Mouse (Mus musculus) kidney, embryonic 15.5 days (tissue): Measurements from ENCODE around the gene Ang2. TPM values are rescaled to one million over a fixed set of nuclear protein-coding genes. Genes with fewer than 3 reads are reported as not detected.
"Not testable (repeated sequence)": the region's sequence is repeated elsewhere in the genome, so short reads cannot be mapped to it uniquely, and the experiment has no call there.

ENCODE experiments used
- ATAC-seq: fragments of 200-750 bp; cut with Nextera tagmentation; replicated peaks from 2 replicates; pipeline ENCODE4 v1.8.0; 2017; ENCODE audit warnings: moderate TSS enrichment; ENCODE audit not compliant: low FRiP score
- H3K27ac ChIP-seq: fragments of 300-500 bp; sonication (generic); 2 replicates; pipeline ENCODE4 v1.5.1; 2015; ENCODE audit warnings: mild to moderate bottlenecking, inconsistent platforms
- H3K27me3 ChIP-seq: fragments of 300-500 bp; sonication (generic); 2 replicates; pipeline ENCODE4 v1.6.1; 2015; ENCODE audit warnings: inconsistent platforms
- H3K36me3 ChIP-seq: fragments of 300-500 bp; sonication (generic); 2 replicates; pipeline ENCODE4 v1.6.1; 2015; ENCODE audit warnings: inconsistent platforms
- H3K4me1 ChIP-seq: fragments of 300-500 bp; sonication (generic); 2 replicates; pipeline ENCODE4 v1.6.1; 2015; ENCODE audit warnings: inconsistent platforms
- H3K4me2 ChIP-seq: fragments of 300-500 bp; sonication (generic); 2 replicates; pipeline ENCODE4 v1.6.1; 2015; ENCODE audit warnings: moderate library complexity, mild to moderate bottlenecking, inconsistent platforms
- H3K4me3 ChIP-seq: fragments of 300-500 bp; sonication (generic); replicated peaks from 2 replicates; pipeline ENCODE4 v1.5.1; 2015; ENCODE audit warnings: mild to moderate bottlenecking, inconsistent platforms
- H3K9ac ChIP-seq: fragments of 300-500 bp; sonication (generic); 2 replicates; pipeline ENCODE4 v1.6.1; 2015; ENCODE audit warnings: mild to moderate bottlenecking, inconsistent platforms
- H3K9me3 ChIP-seq: fragments of 300-500 bp; sonication (generic); replicated peaks from 2 replicates; pipeline ENCODE4 v1.6.1; 2016; ENCODE audit warnings: inconsistent platforms
- WGBS: fragments of 180-500 bp; shearing (Covaris S2); methylation state at CpG from one replicate; pipeline ENCODE4 v1.1.7; 2015; ENCODE audit warnings: mixed read lengths; 5-methylcytosine and 5-hydroxymethylcytosine counted together
- polyA plus RNA-seq: library from polyadenylated mRNA; unstranded; fragments of >200 nt; fragmentation: Nextera tagmentation; extraction: Ambion mirVana; gene quantifications from 2 replicates; pipeline ENCODE4 v1.2.1, GENCODE M21; 2015

Gene Ang2
- polyA plus RNA-seq, 1 experiment from 2014 or later, result not detected

GRCm38 (mm10) chr14:51172947-51173346 is 26.0 kb downstream of the Ang2 start:
- ATAC-seq, result 0 out of 2 replicates have a peak, but pooled peaks have one; percentile 3
- H3K27me3 ChIP-seq, H3K27ac ChIP-seq, H3K4me2 ChIP-seq, H3K4me1 ChIP-seq, H3K9ac ChIP-seq, H3K4me3 ChIP-seq, H3K9me3 ChIP-seq, H3K36me3 ChIP-seq: not testable (repeated sequence)
- 58% methylated on average over 4 of the region's 4 CpGs for WGBS

GRCm38 (mm10) chr14:51172095-51172865 is 26.7 kb downstream of the Ang2 start:
- ATAC-seq, result 0 out of 2 replicates have a peak, but pooled peaks have one; percentile 22
- not testable (repeated sequence) for H3K27ac ChIP-seq, H3K9me3 ChIP-seq, H3K4me1 ChIP-seq, H3K36me3 ChIP-seq, H3K4me2 ChIP-seq, H3K4me3 ChIP-seq, H3K9ac ChIP-seq, H3K27me3 ChIP-seq
- 38% methylated on average over 9 of the region's 9 CpGs for WGBS

- H3K9me3 ChIP-seq, result no peaks in the 10 kb centered on the region
- no peak overlapping the region for H3K9ac ChIP-seq
- no peak for ATAC-seq
- H3K4me1 ChIP-seq, result no peaks in the 10 kb centered on the region
- no peak overlapping the region for H3K4me3 ChIP-seq
- no peaks in the 10 kb centered on the region for H3K36me3 ChIP-seq
- no peaks in the 10 kb centered on the region for H3K27me3 ChIP-seq
- H3K27ac ChIP-seq, result no peak overlapping the region
- no peak overlapping the region for H3K4me2 ChIP-seq
Observed at GRCm38 (mm10) chr14:51166068-51166467, 32.9 kb downstream of the Ang2 start.

DNA sequence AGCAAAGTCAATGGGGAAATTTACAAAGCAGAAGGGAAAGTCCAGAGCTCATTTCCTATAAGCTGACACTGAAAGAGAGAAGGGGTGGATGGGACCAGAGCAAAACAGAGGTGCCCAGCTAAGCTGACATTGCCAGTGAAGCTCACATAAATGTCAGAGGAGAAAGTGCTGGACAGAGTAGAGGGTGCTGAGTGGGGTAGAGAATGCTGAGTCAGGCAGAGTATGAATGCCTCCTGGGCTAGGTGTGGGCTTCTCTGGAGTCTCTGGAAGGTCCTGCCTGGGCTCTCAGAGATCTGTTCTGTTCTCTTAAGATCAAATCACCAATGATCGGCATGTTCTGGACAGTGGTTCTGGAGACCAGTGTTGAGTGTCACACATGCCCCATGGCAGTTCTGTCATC is 33.5 kb downstream of the Ang2 start:
- Histone ChIP-seq H3K36me3 (no peaks in the 10 kb centered on the region), H3K27ac (no peak overlapping the region), H3K9ac (no peak overlapping the region), H3K27me3 (no peaks in the 10 kb centered on the region), H3K9me3 (no peaks in the 10 kb centered on the region), H3K4me3 (no peak overlapping the region), H3K4me2 (no peak overlapping the region), H3K4me1 (no peaks in the 10 kb centered on the region)
- WGBS, result 90% methylated on average over 1 of the region's 1 CpGs
- no peak for ATAC-seq

DNA sequence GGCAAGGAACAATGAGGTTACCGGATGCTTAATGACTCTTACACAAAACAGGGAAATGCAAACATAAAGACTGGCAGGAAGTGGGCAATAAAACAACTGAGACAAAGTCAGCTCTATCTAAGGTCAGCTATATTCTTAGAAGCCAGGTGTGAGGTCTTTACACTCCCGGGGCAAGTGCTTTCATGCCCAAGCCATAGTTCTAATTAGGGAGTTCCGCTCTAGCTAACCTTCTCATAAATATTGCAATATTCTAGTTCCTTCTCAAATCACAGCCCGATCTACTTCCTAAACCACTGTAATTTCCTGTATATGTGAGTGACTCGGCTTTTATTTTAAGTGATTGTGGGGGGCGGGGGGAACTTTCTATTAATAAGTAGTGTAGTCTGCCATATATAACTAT is 35.6 kb downstream of the Ang2 start:
- H3K4me3 ChIP-seq, H3K9ac ChIP-seq, H3K4me2 ChIP-seq, H3K9me3 ChIP-seq, H3K27ac ChIP-seq, H3K4me1 ChIP-seq, H3K36me3 ChIP-seq, H3K27me3 ChIP-seq, ATAC-seq: not testable (repeated sequence)
- 62% methylated on average over 6 of the region's 6 CpGs for WGBS

DNA sequence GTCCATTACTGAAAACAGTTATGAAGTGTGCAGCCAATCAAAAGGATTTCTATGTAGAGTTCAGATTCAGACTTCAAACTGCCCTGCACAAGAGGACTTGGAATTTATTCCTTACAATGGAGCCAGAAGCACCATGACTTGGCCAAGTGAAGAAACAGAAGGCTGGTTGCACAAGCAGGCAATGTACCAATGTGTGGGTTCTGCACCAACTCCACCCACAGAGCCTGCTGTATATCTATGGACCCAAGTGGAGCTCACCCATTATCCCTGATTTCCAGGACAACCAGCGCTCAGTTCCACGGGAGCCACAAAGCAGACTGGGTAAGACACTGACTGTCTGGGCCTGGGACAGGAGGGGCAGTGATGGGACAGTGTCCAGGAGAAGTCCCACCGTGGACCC is 37.0 kb downstream of the Ang2 start, which contains the start of gene Rnase2b:
Rnase2b (plus strand) TSS at position 285 of the 400 bp plus-strand sequence.
- not testable (repeated sequence) for H3K4me1 ChIP-seq, H3K27me3 ChIP-seq, H3K36me3 ChIP-seq, H3K27ac ChIP-seq, H3K9me3 ChIP-seq, H3K4me2 ChIP-seq, H3K4me3 ChIP-seq, H3K9ac ChIP-seq, ATAC-seq
- WGBS, result 94% methylated on average over 3 of the region's 3 CpGs

- Histone ChIP-seq H3K4me2 (no peak overlapping the region), H3K9me3 (no peaks in the 10 kb centered on the region), H3K36me3 (no peaks in the 10 kb centered on the region), H3K4me1 (0 out of 2 replicates have a peak, but pooled peaks cover 10% of the 10 kb centered on the region), H3K27me3 (no peaks in the 10 kb centered on the region), H3K27ac (no peak overlapping the region), H3K9ac (no peak overlapping the region), H3K4me3 (no peak overlapping the region)
- no peak for ATAC-seq
- 96% methylated on average over 1 of the region's 1 CpGs for WGBS
Observed at GRCm38 (mm10) chr14:51157072-51157471, 41.9 kb downstream of the Ang2 start.

DNA sequence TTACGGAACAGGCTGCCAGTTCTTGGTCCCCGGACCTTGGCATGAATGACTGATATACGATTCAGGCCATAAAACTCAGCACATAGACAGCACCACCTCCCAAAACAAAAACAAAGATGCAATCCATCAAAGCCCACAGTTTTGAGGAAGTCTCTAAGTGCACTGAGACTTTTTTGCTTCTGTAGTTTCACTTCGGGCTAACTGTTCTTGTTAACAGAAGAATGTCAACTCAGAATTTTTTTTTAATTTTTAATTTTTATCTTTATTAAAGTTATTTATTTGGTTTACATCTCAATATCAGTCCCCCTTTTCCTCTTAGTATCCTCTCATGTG is 42.2 kb downstream of the Ang2 start:
- H3K4me1 ChIP-seq, result 0 out of 2 replicates have a peak, but pooled peaks cover 10% of the 10 kb centered on the region
- H3K4me3 ChIP-seq, result no peak overlapping the region
- no peak overlapping the region for H3K9ac ChIP-seq
- no peaks in the 10 kb centered on the region for H3K27me3 ChIP-seq
- ATAC-seq, result 0 out of 2 replicates have a peak, but pooled peaks have one; percentile 29
- no peak overlapping the region for H3K4me2 ChIP-seq
- H3K27ac ChIP-seq, result no peak overlapping the region
- no peaks in the 10 kb centered on the region for H3K36me3 ChIP-seq
- no peaks in the 10 kb centered on the region for H3K9me3 ChIP-seq
- 10% methylated on average over 4 of the region's 4 CpGs for WGBS

GRCm38 (mm10) chr14:51156056-51156735 is 42.8 kb downstream of the Ang2 start:
- H3K4me1 ChIP-seq, result 0 out of 2 replicates have a peak, but pooled peaks cover 10% of the 10 kb centered on the region
- no peaks in the 10 kb centered on the region for H3K27me3 ChIP-seq
- no peak overlapping the region for H3K9ac ChIP-seq
- ATAC-seq, result peak; percentile 56
- H3K36me3 ChIP-seq, result no peaks in the 10 kb centered on the region
- no peak overlapping the region for H3K4me3 ChIP-seq
- H3K4me2 ChIP-seq, result no peak overlapping the region
- H3K9me3 ChIP-seq, result no peaks in the 10 kb centered on the region
- WGBS, result 64% methylated on average over 5 of the region's 5 CpGs
- no peak overlapping the region for H3K27ac ChIP-seq

DNA sequence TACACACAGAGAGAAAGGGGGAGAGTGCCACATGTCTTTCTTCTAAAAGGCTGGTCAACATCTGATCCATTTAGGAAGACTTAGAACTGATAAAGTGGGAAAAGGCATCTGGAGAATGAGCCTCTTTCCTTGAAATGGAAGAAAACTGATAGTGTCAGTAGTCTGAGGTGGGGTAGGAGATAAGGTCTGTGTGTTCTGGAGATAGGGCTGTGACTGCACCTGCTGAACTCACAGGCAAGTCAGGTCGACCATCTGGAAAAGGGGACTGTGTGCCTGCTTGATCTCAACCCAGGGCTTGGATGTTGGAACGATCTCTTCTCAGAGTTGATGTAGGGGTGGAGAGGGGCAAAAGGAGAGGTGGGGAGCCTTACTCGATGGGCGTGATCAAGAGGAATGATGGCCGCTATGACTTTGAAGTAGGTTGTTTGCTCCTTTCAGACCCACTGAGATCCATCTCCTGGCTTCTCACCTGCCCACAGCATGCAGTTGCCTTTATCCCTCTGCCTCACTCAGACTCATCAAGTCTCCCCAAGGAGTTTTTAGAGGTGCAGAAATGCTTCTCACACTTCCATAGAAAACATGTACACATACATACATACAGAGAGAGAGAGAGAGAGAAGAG is 46.6 kb downstream of the Ang2 start:
- Histone ChIP-seq H3K4me1 (0 out of 2 replicates have a peak, but pooled peaks cover 10% of the 10 kb centered on the region), H3K9me3 (no peaks in the 10 kb centered on the region), H3K27ac (no peak overlapping the region), H3K9ac (no peak overlapping the region), H3K4me3 (no peak overlapping the region), H3K4me2 (no peak overlapping the region), H3K27me3 (no peaks in the 10 kb centered on the region), H3K36me3 (no peaks in the 10 kb centered on the region)
- 76% methylated on average over 5 of the region's 5 CpGs for WGBS
- ATAC-seq, result no peak

DNA sequence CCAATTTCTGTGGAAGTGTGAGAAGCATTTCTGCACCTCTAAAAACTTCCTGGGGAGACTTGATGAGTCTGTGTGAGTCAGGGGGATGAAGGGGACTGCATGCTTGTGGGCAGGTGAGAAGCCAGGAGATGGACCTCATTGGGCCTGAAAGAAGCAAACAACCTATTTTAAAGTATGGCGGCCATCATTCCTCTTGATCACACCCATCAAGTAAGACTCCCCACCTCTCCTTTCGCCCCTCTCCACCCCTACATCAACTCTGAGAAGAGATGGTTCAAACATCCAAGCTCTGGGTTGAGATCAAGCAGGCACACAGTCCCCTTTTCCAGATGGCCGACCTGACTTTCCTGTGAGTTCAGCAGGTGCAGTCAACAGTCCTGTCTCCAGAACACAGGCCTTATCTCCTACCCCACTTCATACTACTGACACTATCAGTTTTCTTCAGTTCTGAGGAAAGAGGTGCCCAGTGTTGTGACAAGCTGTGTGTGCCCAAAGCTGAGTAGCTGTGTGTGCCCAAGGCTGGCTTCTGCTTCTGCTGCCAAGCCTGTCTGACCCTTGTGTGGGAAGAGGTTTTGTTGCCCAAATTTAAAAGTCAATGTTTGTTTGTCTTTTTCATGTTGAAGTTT is 48.6 kb downstream of the Ang2 start:
- H3K9ac ChIP-seq, result no peak overlapping the region
- no peaks in the 10 kb centered on the region for H3K4me1 ChIP-seq
- no peak overlapping the region for H3K4me3 ChIP-seq
- H3K4me2 ChIP-seq, result no peak overlapping the region
- no peaks in the 10 kb centered on the region for H3K27me3 ChIP-seq
- WGBS, result 85% methylated on average over 3 of the region's 3 CpGs
- H3K27ac ChIP-seq, result no peak overlapping the region
- H3K36me3 ChIP-seq, result no peaks in the 10 kb centered on the region
- ATAC-seq, result no peak
- H3K9me3 ChIP-seq, result no peaks in the 10 kb centered on the region

DNA sequence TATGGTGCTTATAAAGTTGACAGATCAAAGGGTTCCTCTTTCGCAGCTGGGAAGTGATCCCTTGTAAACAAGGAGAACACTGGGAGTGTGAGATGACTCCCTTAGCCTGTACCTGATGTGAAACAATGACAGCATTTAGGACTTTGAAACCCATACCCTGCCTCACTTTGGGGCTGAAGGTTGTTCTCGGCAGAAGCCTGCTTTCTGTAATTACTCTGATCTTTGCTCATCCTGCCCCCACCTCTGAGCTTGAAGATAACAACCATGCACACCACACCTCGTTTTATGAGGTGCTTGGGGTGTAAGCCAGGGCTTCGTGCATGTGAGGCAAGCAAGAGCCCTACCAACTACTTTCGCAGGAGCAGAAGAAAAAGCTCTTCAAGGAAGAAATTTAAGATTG is 49.8 kb downstream of the Ang2 start:
- no peak overlapping the region for H3K4me3 ChIP-seq
- WGBS, result 26% methylated on average over 5 of the region's 5 CpGs
- H3K27ac ChIP-seq, result no peak overlapping the region

More for the DNA sequence above, 49.8 kb downstream of the Ang2 start:
- Histone ChIP-seq H3K4me2 (no peak overlapping the region), H3K9ac (no peak overlapping the region), H3K4me1 (no peaks in the 10 kb centered on the region), H3K36me3 (no peaks in the 10 kb centered on the region), H3K9me3 (no peaks in the 10 kb centered on the region), H3K27me3 (no peaks in the 10 kb centered on the region)
- ATAC-seq, result peak; percentile 52
